Comparison of ENCODE assay signal across 1 mouse cellular context in genomic region chr4:134920631-134921030, GRCm38 (mm10).
TF ChIP-seq lines count a peak whose summit lies in the region.

No protein-coding gene starts in this region.

TF ChIP-seq in MEL, 35 proteins besides CTCF, POLR2A, EP300 and RAD21:
- no peak for TF ChIP-seq TAL1 (IDR thresholded peaks at IDR 0.05; ENCODE audit: low read length)
- peak; percentile 74; the same call in 1 of the 2 replicates for TF ChIP-seq ZC3H11A (IDR thresholded peaks at IDR 0.05; ENCODE audit: low read depth, low read length)
